Mouse (Mus musculus): ENCODE data around the gene Lgalsl. TPM values are rescaled to one million over a fixed set of nuclear protein-coding genes. Genes with fewer than 3 reads are reported as not detected.

Gene Lgalsl
- polyA plus RNA-seq, 1 experiment from 2014 or later = 38.8 TPM

DNA sequence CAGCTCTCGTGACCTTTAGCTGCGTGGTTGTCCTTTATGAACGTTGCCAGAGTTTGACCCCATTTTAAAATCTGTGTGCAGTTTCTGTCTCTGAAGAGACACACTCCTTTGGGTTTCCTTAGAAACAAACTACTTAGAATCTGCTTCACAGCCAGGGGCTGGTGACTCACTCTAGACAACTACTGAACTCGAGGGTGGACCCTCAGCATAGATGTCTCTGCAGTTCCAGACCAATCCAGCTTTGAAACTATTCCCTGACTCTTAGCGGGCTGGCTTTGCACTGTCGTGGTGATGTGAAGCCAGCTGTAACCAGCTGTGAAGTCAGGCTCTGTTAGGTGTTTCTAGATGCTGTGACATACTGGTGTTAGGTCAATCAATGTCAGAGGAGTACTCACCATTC, 33.8 kb upstream of the Lgalsl start:
- no peak overlapping the region for H3K4me2 ChIP-seq (ENCODE audit: low read depth, low read length)
- no peaks in the 10 kb centered on the region for H3K4me1 ChIP-seq (ENCODE audit: control insufficient read depth, insufficient read depth, low read length)
- no peaks in the 10 kb centered on the region for H3K27me3 ChIP-seq (ENCODE audit: control insufficient read depth, insufficient read depth, low read length)
- no peak overlapping the region for H3K9ac ChIP-seq (replicated peaks; ENCODE audit: low read length)
- ATAC-seq (replicated peaks; ENCODE audit: insufficient number of reproducible peaks, low FRiP score, low TSS enrichment, low read depth) = no peak
- H3K36me3 ChIP-seq (replicated peaks; ENCODE audit: control insufficient read depth, insufficient read depth, low read depth, low read length) = no peaks in the 10 kb centered on the region
- 75% methylated on average over 6 of the region's 6 CpGs for WGBS
- H3K4me3 ChIP-seq (ENCODE audit: low read depth, low read length) = no peak overlapping the region
- H3K27ac ChIP-seq (replicated peaks; ENCODE audit: low read depth, low read length) = no peak overlapping the region
- H3K9me3 ChIP-seq (replicated peaks; ENCODE audit: control insufficient read depth, low read length) = no peaks in the 10 kb centered on the region
- no peak for DNase-seq (ENCODE audit: low spot score)

DNA sequence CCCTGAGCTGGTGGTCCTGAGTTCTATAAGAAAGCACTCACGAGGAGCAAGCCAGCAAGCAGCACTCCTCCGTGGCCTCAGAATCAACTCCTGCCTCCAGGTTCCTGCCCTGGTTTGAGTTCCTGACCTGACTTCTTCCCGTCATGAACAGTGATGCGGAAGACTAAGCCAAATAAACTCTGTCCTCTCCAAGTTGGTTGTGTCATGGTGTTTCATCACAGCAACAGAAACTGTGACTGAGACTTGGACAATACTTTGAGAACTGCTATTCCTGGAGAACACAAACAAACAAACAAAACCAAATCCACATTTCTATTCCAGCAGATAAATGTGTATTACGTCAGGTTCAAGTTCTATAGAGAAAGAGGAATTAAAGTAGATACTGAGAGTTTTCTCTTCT, 31.2 kb upstream of the Lgalsl start:
- 83% methylated on average over 5 of the region's 5 CpGs for WGBS
- Histone ChIP-seq H3K36me3 (replicated peaks; ENCODE audit: control insufficient read depth, insufficient read depth, low read depth, low read length) (no peaks in the 10 kb centered on the region), H3K27me3 (ENCODE audit: control insufficient read depth, insufficient read depth, low read length) (no peaks in the 10 kb centered on the region), H3K4me3 (ENCODE audit: low read depth, low read length) (no peak overlapping the region), H3K9ac (replicated peaks; ENCODE audit: low read length) (no peak overlapping the region), H3K4me1 (ENCODE audit: control insufficient read depth, insufficient read depth, low read length) (no peaks in the 10 kb centered on the region), H3K4me2 (ENCODE audit: low read depth, low read length) (no peak overlapping the region), H3K27ac (replicated peaks; ENCODE audit: low read depth, low read length) (no peak overlapping the region), H3K9me3 (replicated peaks; ENCODE audit: control insufficient read depth, low read length) (no peaks in the 10 kb centered on the region)
- ATAC-seq (replicated peaks; ENCODE audit: insufficient number of reproducible peaks, low FRiP score, low TSS enrichment, low read depth) (no peak), DNase-seq (ENCODE audit: low spot score) (no peak)

DNA sequence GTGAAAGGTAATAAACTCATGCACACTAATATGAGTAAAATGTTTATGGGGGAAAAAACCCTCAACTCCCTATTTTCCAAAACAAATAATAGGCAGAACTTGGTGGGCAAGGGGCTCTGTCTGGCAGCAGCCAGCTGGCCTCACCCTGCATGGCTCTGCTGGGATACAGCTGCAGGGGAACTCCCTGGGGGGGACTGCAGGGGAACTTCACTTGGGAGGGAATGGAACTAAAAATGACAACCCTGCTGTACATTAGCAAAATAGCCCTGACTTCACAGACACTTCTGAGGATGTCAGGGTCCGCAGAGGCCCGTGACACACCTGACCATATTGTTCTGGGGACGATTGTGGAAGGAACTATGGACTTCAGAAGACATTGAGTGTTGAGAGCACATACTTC, 29.5 kb upstream of the Lgalsl start:
- WGBS = 91% methylated on average over 3 of the region's 3 CpGs
- Histone ChIP-seq H3K4me2 (ENCODE audit: low read depth, low read length) (no peak overlapping the region), H3K4me1 (ENCODE audit: control insufficient read depth, insufficient read depth, low read length) (no peaks in the 10 kb centered on the region), H3K4me3 (ENCODE audit: low read depth, low read length) (no peak overlapping the region), H3K27me3 (ENCODE audit: control insufficient read depth, insufficient read depth, low read length) (no peaks in the 10 kb centered on the region), H3K9ac (replicated peaks; ENCODE audit: low read length) (no peak overlapping the region), H3K9me3 (replicated peaks; ENCODE audit: control insufficient read depth, low read length) (no peaks in the 10 kb centered on the region), H3K36me3 (replicated peaks; ENCODE audit: control insufficient read depth, insufficient read depth, low read depth, low read length) (no peaks in the 10 kb centered on the region), H3K27ac (replicated peaks; ENCODE audit: low read depth, low read length) (no peak overlapping the region)
- DNase-seq (ENCODE audit: low spot score) (no peak), ATAC-seq (replicated peaks; ENCODE audit: insufficient number of reproducible peaks, low FRiP score, low TSS enrichment, low read depth) (no peak)

DNA sequence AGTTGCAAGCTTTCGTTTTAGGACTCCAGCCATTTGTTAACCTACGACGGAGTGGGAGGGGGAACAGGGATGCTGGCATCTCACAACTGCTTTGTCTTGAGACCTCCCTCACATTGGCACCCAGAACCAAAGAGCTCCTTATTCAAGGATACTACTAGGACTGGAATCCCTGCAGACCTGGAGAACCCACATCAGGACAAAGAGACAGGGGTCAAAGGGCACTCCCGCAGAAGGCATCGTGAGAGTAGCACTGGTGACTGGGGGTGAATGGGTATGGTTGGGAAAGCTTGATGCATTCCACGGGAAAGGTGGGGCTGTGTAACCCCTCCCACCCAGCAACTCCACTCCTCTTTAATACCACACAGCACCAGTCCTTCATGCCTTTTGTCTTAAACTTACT, 29.0 kb upstream of the Lgalsl start:
- no peak overlapping the region for H3K4me3 ChIP-seq (ENCODE audit: low read depth, low read length)
- DNase-seq (ENCODE audit: low spot score) (no peak), ATAC-seq (replicated peaks; ENCODE audit: insufficient number of reproducible peaks, low FRiP score, low TSS enrichment, low read depth) (no peak)
- WGBS = 55% methylated on average over 6 of the region's 6 CpGs
- no peak overlapping the region for H3K27ac ChIP-seq (replicated peaks; ENCODE audit: low read depth, low read length)
- no peaks in the 10 kb centered on the region for H3K36me3 ChIP-seq (replicated peaks; ENCODE audit: control insufficient read depth, insufficient read depth, low read depth, low read length)
- no peaks in the 10 kb centered on the region for H3K4me1 ChIP-seq (ENCODE audit: control insufficient read depth, insufficient read depth, low read length)
- no peak overlapping the region for H3K9ac ChIP-seq (replicated peaks; ENCODE audit: low read length)
- H3K4me2 ChIP-seq (ENCODE audit: low read depth, low read length) = no peak overlapping the region
- no peaks in the 10 kb centered on the region for H3K9me3 ChIP-seq (replicated peaks; ENCODE audit: control insufficient read depth, low read length)
- no peaks in the 10 kb centered on the region for H3K27me3 ChIP-seq (ENCODE audit: control insufficient read depth, insufficient read depth, low read length)

DNA sequence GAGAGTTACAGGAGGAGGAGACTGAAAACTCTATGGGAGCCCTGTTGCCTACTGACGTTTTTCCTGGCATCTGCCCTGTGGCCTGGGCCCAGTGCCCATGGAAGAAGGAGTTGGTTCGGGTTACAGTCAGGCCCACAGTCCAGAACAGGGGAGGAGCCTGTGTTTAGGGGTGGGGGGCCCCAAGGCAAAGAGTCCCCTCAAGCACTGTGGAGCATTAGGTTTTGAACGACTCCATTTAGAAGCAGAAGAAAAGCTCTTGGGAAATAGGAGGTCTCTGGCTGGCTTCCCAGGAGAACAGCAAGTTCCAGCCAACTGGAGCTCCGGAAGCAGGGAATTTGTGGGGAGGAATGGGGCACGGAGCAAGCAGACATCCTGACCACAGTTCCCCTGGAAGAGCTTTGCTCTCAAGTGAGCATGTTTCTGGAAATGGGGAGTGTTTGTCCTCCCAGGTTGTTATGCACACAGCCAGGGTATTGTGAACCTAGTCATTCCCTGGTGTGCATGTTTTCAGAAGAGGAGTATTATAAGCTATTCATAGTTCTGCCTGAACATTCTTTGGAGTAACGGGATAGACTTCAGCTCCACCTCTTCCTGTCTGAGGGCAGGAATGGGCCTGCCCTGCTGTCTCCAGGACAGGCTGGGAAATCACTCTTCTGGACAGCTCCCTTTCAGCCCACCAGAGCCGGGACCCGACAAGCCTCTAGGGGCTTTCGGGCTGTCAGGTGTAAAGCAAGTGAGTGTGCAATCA, 28.2 kb upstream of the Lgalsl start:
- peak; percentile 48 for DNase-seq (ENCODE audit: low spot score)

DNA sequence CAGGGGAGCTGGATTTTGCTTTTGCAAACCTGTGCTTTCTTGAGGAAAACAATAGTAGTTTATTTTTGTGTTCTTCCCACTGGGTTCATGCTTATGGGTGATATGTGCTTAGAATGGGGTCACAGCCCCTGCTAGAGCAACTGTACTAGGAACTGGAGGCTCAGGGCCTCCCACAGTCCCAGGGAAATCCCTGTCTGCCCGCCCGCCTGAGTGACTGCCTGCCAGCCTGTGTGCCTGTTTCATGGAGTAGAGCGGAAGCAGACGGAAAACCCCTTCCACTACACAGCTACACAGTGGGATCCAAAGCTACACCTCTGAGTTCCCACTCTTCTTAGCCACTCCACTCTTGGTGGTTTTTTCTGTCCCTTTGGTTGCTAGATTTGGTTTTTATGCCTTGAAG, 27.1 kb upstream of the Lgalsl start:
- Histone ChIP-seq H3K9me3 (replicated peaks; ENCODE audit: control insufficient read depth, low read length) (no peaks in the 10 kb centered on the region), H3K36me3 (replicated peaks; ENCODE audit: control insufficient read depth, insufficient read depth, low read depth, low read length) (no peaks in the 10 kb centered on the region), H3K4me3 (ENCODE audit: low read depth, low read length) (no peak overlapping the region), H3K4me1 (ENCODE audit: control insufficient read depth, insufficient read depth, low read length) (no peaks in the 10 kb centered on the region), H3K9ac (replicated peaks; ENCODE audit: low read length) (no peak overlapping the region), H3K27ac (replicated peaks; ENCODE audit: low read depth, low read length) (no peak overlapping the region), H3K27me3 (ENCODE audit: control insufficient read depth, insufficient read depth, low read length) (no peaks in the 10 kb centered on the region), H3K4me2 (ENCODE audit: low read depth, low read length) (no peak overlapping the region)
- ATAC-seq (replicated peaks; ENCODE audit: insufficient number of reproducible peaks, low FRiP score, low TSS enrichment, low read depth) (no peak), DNase-seq (ENCODE audit: low spot score) (no peak)
- 88% methylated on average over 4 of the region's 4 CpGs for WGBS

More for the DNA sequence above, 28.2 kb upstream of the Lgalsl start:
- H3K4me2 ChIP-seq (ENCODE audit: low read depth, low read length) = no peak overlapping the region
- 22% methylated on average over 9 of the region's 9 CpGs for WGBS
- H3K4me3 ChIP-seq (ENCODE audit: low read depth, low read length) = no peak overlapping the region
- H3K9ac ChIP-seq (replicated peaks; ENCODE audit: low read length) = no peak overlapping the region
- peak; percentile 39; the same call in 1 of the 2 replicates for ATAC-seq (replicated peaks; ENCODE audit: insufficient number of reproducible peaks, low FRiP score, low TSS enrichment, low read depth)
- no peaks in the 10 kb centered on the region for H3K4me1 ChIP-seq (ENCODE audit: control insufficient read depth, insufficient read depth, low read length)
- no peaks in the 10 kb centered on the region for H3K36me3 ChIP-seq (replicated peaks; ENCODE audit: control insufficient read depth, insufficient read depth, low read depth, low read length)
- H3K27ac ChIP-seq (replicated peaks; ENCODE audit: low read depth, low read length) = peak overlapping the region; percentile 20; the same call in 1 of the 2 replicates
- no peaks in the 10 kb centered on the region for H3K9me3 ChIP-seq (replicated peaks; ENCODE audit: control insufficient read depth, low read length)
- no peaks in the 10 kb centered on the region for H3K27me3 ChIP-seq (ENCODE audit: control insufficient read depth, insufficient read depth, low read length)

DNA sequence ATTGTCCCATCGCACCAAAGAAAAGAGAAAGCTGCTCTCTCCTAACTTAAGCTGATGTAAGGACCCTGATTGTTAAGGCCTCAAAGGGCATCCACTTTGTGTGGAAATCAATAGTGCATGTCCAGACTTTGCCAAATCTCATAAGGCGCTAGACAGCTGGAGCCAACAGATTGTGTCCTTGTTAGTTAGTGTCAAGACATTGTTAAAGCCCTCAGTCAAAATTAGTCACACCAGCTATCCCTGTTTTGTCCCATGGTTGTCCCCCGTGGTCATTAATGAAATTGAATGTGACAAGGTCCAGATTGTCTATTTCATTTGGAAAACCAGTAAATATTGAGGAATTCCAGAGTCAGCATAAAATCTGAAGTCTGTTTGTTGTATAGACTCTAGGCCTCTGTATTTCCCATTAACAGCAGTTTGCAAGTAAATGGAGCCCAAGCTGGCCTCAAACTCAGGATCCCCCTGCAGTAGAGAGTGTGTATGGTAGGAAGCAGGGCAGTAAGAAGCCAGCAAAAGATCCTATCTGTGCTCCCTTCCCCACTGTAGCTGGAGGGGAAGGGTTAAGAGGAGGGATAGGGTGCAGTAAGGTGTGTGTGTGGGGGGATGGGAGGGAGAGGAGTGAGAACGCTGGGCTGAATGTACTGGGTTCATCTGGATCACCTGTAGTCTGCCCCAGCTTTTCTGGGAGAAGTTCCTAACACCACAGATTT, 23.3 kb upstream of the Lgalsl start:
- ATAC-seq (replicated peaks; ENCODE audit: insufficient number of reproducible peaks, low FRiP score, low TSS enrichment, low read depth) (no peak), DNase-seq (ENCODE audit: low spot score) (no peak)
- no peak overlapping the region for H3K9ac ChIP-seq (replicated peaks; ENCODE audit: low read length)
- no peaks in the 10 kb centered on the region for H3K9me3 ChIP-seq (replicated peaks; ENCODE audit: control insufficient read depth, low read length)
- 61% methylated on average over 4 of the region's 4 CpGs for WGBS
- H3K27me3 ChIP-seq (ENCODE audit: control insufficient read depth, insufficient read depth, low read length) = no peaks in the 10 kb centered on the region
- no peak overlapping the region for H3K4me3 ChIP-seq (ENCODE audit: low read depth, low read length)
- H3K4me2 ChIP-seq (ENCODE audit: low read depth, low read length) = no peak overlapping the region
- H3K4me1 ChIP-seq (ENCODE audit: control insufficient read depth, insufficient read depth, low read length) = no peaks in the 10 kb centered on the region
- H3K27ac ChIP-seq (replicated peaks; ENCODE audit: low read depth, low read length) = no peak overlapping the region
- H3K36me3 ChIP-seq (replicated peaks; ENCODE audit: control insufficient read depth, insufficient read depth, low read depth, low read length) = no peaks in the 10 kb centered on the region

DNA sequence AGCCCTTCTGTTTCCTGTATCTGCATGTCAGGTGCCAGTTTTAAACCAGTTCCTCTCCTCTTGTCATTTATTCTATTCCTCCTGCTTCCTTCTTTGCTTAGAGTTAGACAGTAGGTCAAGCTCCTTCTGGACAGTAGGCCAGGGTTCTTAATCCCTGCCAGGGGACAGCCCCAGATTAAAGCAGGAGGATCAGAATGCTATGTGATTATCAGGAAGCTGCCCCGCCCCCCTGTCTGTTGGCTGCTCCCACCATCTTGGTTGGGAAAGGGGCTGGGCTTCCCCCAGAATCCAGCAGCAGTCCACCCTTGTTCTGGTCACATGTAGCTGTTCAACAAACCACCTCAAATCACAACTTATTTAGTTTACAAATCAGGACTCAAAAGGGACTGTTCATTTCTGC, 19.3 kb upstream of the Lgalsl start:
- ATAC-seq (replicated peaks; ENCODE audit: insufficient number of reproducible peaks, low FRiP score, low TSS enrichment, low read depth) = no peak
- no peaks in the 10 kb centered on the region for H3K27me3 ChIP-seq (ENCODE audit: control insufficient read depth, insufficient read depth, low read length)
- H3K9ac ChIP-seq (replicated peaks; ENCODE audit: low read length) = no peak overlapping the region
- H3K4me1 ChIP-seq (ENCODE audit: control insufficient read depth, insufficient read depth, low read length) = no peaks in the 10 kb centered on the region
- no peak overlapping the region for H3K27ac ChIP-seq (replicated peaks; ENCODE audit: low read depth, low read length)
- no peak overlapping the region for H3K4me3 ChIP-seq (ENCODE audit: low read depth, low read length)
- no peaks in the 10 kb centered on the region for H3K36me3 ChIP-seq (replicated peaks; ENCODE audit: control insufficient read depth, insufficient read depth, low read depth, low read length)
- H3K9me3 ChIP-seq (replicated peaks; ENCODE audit: control insufficient read depth, low read length) = no peaks in the 10 kb centered on the region
- DNase-seq (ENCODE audit: low spot score) = no peak
- 79% methylated on average over 1 of the region's 1 CpGs for WGBS
- no peak overlapping the region for H3K4me2 ChIP-seq (ENCODE audit: low read depth, low read length)

All from embryonic facial prominence, embryonic 11.5 days (tissue).